Mouse (Mus musculus) kidney, postnatal 4 days (tissue): ENCODE measurements at regions not wholly inside any gene's neighbourhood (a gene's known extent, or its start where the extent isn't known, plus 50 kb on each side); places are given as distances from the start of the nearest gene placed in this dataset.

Experiments
- DNase-seq, 2 experiments: peaks; one replicate each; pipeline ENCODE4 v3.0.0; 2021; ENCODE audit warnings: mixed read lengths in 2 of 2

- no peak for DNase-seq
Measured at GRCm38 (mm10) chr15:62568788-62569713, 1275.9 kb downstream of the Gsdmc2 start.

GRCm38 (mm10) chr15:62567431-62567830 lies 1277.5 kb downstream of the Gsdmc2 start:
- DNase-seq: no peak

GRCm38 (mm10) chr15:62566106-62566511 lies 1278.9 kb downstream of the Gsdmc2 start:
- DNase-seq: peak; percentile 61 to 68

- DNase-seq: peak; percentile 18 to 43
Measured at GRCm38 (mm10) chr15:62533233-62533632, 1311.7 kb downstream of the Gsdmc2 start.

- DNase-seq: no peak
Measured at GRCm38 (mm10) chr15:62528975-62529374, 1316.0 kb downstream of the Gsdmc2 start.

- no peak for DNase-seq
Measured at GRCm38 (mm10) chr15:62524628-62525027, 1320.3 kb downstream of the Gsdmc2 start.

GRCm38 (mm10) chr15:62524135-62524534 lies 1320.8 kb downstream of the Gsdmc2 start:
- peak in 1 of 2 experiments; percentile 24 for DNase-seq

GRCm38 (mm10) chr15:62513462-62513861 lies 1331.5 kb downstream of the Gsdmc2 start:
- no peak for DNase-seq

GRCm38 (mm10) chr15:62511461-62511860 lies 1333.5 kb downstream of the Gsdmc2 start:
- no peak for DNase-seq

GRCm38 (mm10) chr15:62503866-62504265 lies 1341.1 kb downstream of the Gsdmc2 start:
- no peak for DNase-seq

GRCm38 (mm10) chr15:62500966-62501365 lies 1344.0 kb downstream of the Gsdmc2 start:
- peak; percentile 29 to 60 for DNase-seq

GRCm38 (mm10) chr15:62500522-62500921 lies 1344.5 kb downstream of the Gsdmc2 start:
- DNase-seq: no peak

- DNase-seq: no peak
Measured at GRCm38 (mm10) chr15:62496193-62496592, 1348.8 kb downstream of the Gsdmc2 start.

GRCm38 (mm10) chr15:62492350-62492749 lies 1352.6 kb downstream of the Gsdmc2 start:
- no peak for DNase-seq

- DNase-seq: no peak
Measured at GRCm38 (mm10) chr15:62490548-62490947, 1354.4 kb downstream of the Gsdmc2 start.

GRCm38 (mm10) chr15:62486540-62486939 lies 1358.4 kb downstream of the Gsdmc2 start:
- no peak for DNase-seq

GRCm38 (mm10) chr15:62484350-62484749 lies 1360.6 kb downstream of the Gsdmc2 start:
- DNase-seq: no peak

GRCm38 (mm10) chr15:62483534-62483933 lies 1361.4 kb downstream of the Gsdmc2 start:
- no peak for DNase-seq

GRCm38 (mm10) chr15:62482357-62482756 lies 1362.6 kb downstream of the Gsdmc2 start:
- DNase-seq: no peak

- DNase-seq: no peak
Measured at GRCm38 (mm10) chr15:62477779-62478178, 1367.2 kb downstream of the Gsdmc2 start.

- DNase-seq: no peak
Measured at GRCm38 (mm10) chr15:62476452-62476851, 1368.5 kb downstream of the Gsdmc2 start.

GRCm38 (mm10) chr15:62470683-62471331 lies 1374.2 kb downstream of the Gsdmc2 start:
- no peak for DNase-seq

- no peak for DNase-seq
Measured at GRCm38 (mm10) chr15:62468076-62468475, 1376.9 kb downstream of the Gsdmc2 start.

GRCm38 (mm10) chr15:62466856-62467255 lies 1378.1 kb downstream of the Gsdmc2 start:
- no peak for DNase-seq
